Mouse (Mus musculus) embryo, embryonic 10 days (tissue): ENCODE measurements around the gene Hdac10.

Source experiments
- DNase-seq: peaks from one replicate; pipeline ENCODE4 v3.0.0-alpha.2; 2015; ENCODE audit warnings: low spot score

The Hdac10 gene

DNA sequence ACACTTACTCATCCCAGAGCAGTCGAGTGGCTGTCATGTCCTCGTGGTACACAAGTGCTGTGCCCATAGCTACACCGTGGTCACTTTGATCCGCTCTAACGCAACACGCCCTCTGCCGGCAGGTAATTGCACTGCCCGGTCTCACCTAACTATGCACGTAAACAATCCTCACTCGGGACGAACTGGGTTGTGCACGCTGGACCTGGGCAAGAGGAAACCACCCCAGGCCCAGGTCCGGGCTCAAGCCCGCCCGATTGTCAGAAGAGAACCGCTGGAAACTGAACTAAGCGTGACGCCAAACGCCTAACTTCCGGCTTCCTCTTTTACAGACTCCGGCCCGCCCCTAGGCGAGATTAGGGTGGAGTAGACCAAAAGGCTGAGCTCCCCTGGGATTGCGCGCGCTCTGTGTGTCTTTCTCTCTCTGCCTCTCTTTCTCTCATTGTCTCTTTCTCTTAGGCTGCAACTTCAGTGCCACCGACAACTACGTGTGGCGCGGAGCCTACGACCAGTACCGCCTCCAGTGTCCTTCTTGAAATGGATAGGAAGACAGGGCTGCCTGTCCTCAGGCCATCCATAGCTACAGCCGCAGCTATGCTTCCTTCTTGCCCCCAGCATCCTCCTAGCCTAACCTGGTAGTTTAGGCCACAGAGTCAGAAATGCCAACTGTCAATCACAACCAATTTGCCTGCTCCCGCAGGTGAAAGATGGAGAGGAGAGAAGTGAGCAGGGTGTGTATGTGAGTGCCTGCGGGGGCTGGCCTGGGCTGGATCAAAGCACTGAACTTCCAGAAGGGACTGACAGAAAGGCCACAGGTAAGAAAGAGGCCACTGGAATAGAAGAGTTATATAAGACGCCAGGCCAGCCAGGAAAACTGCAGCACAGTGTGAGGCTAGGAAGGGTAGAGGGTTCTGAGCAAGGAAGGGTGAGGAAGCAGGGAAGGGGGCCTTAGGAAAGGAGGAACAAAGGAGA, at the start of gene Hdac10:
Hdac10 (minus strand) TSS at position 319 of the 969 bp plus-strand sequence.
- peak; percentile 94 for DNase-seq

DNA sequence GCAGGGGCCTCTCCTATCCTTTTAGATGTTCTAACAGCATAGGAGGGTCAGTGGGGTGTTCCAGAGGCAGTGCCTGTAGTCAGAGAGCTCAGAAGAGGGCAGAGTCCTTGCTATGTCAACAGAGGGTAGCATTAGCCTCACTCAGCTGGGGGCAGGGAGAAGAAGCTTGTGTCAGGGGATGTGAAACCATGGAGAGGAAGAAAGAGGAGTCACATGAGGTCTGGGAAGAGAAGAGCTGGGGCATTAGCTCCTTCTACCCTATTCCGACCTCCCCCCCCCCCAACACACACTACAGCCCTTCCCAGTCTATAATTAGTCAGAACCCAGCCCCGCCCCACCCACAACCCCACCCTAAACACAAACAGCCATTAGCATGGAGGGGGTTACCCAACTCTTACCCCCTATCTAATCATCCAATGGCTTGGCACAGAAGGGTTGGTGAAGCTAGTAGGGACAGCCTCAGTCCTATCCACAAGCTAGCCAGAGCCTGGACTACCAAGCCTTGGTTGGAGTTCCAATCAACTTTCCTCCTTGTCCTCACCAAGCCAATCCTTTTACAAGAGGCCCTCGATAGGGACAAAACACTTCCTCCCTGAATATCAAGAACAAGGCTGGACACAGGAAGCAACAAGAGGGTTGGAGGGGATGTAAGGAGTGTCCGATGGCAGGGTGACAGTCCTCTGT, 49.2 kb upstream of the Hdac10 start:
- DNase-seq: no peak

DNA sequence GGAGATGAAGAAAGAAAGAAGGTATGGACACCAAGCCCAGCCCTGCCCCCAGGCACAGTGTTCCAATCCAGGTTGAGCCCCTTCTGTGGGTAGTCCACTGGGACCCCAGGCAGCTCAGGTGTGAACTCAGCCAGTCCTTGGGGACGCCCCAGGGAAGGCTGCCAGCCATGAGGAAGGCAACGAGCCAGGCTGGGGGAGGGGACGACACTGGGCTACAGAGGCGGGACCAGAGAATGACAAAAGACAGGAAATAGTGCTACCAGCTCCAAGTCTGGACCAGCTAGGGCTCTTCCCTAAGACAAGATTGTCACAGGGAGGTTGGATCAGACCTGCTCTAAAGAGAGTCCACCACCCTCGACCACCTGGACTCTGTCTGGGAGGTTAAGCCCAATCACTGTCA, 48.6 kb upstream of the Hdac10 start:
- DNase-seq: peak; percentile 54

DNA sequence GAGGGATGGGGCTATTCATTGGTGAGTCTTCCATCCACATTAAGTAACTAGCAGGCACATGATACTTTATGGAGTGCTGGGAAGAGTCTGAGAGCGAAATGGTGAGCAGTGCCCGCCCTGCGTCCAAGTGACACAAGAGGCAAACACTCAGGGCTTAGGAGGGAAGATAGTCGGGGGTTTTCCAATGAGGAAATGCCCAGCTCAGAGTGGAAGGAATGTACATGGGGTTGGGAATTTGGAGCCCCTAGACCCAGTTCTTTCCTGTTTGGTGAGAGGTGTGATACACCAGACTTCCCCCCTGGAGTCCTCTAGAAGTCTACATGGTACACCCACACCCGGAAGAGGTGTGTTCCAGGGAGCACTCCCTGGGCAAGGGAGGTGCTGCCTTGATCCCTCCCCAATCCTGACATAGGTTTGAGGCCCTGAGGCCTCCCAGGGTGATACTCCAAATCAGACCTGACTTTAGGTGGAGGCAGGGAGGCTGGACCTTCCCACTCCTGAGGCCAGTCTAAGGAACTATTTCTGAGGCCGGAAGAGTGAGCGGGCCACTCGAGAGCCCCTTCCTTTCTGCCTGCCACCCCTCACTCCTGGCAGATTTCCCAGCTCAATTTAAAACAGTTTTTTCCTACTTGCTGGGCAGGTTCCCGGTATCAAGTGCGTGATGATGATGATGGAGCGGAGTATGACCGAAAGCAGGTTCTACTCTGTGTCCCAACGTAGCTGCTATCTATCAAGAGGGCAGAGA, 47.1 kb upstream of the Hdac10 start:
- no peak for DNase-seq

DNA sequence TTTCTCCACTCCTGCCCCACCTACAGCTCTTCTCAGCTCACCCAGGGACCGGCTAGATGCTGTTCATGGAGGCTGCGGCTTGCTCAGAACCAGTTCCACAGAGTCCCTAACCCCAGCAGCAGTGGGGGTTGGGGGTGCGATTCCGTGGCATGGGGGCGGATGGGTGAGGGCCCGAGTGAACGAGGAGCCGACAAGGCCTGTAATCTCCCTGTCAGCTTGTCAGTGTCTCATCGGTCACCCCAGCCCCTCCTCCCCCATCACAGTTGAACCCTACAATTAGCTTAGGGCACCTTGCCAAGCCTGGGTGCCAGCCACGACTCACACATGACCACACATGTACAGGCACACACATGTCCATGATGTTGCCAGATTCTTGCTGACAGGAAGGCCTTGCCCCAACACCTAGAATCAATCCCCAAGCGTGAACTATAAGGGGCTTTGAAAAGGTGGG, 46.4 kb upstream of the Hdac10 start:
- no peak for DNase-seq

DNA sequence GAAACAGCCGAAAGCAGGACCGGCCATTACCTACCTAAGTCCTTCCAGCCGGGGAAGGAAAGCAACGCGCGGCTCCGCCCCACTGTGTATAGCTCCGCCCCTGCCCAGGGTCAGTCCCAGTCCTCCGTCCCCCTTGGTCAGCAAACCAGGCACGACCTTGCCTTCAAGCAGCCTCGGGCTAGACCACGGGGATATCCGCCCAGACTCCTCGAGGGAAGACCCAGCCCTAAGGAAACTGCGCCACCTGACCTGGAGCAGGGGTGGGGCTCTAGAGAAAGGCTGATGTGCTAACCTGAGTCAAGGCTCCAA, 45.4 kb upstream of the Hdac10 start:
- DNase-seq: peak; percentile 90

DNA sequence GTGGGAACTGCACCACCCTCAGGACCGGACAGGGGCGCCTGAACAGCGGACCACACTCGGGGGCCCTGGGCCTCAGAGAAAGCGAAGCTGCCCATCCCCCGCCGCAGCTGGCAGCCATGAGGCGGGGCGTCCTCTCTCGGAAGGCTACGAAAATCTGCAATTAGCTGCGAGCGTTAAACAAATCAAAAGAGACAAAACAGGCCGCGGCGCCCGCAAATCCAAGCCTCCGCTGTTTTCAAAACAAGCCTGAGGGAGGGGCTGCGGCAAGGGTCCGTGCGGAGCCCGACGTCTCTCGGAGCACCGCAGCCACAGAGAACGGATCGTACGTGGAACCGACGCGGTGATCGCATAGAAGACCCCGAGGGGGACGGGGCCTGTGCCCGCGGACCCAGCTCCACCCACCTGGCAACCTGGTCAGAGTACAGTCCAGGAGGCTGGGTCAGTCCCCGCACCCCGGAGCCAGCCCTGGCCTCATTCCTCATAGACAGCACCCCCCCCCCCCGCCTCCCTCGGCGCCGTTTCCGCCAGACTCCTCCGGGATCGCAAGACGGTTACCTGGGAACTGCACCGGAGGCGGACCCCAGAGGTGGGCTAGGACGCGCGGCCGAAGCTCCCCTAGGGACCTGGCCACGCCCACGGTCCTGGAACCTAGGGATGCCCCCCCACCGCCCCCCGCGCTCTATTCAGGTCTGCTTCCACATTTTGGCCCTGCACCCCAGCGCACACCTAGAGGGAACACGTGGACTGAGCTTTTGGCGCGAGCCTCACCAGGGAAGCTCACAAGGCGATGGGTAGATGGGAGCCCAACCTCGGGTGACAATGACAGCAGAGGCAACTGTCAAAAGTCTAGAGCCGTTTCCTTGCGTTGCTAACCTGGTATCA, 44.8 kb upstream of the Hdac10 start:
- peak; percentile 69 for DNase-seq

DNA sequence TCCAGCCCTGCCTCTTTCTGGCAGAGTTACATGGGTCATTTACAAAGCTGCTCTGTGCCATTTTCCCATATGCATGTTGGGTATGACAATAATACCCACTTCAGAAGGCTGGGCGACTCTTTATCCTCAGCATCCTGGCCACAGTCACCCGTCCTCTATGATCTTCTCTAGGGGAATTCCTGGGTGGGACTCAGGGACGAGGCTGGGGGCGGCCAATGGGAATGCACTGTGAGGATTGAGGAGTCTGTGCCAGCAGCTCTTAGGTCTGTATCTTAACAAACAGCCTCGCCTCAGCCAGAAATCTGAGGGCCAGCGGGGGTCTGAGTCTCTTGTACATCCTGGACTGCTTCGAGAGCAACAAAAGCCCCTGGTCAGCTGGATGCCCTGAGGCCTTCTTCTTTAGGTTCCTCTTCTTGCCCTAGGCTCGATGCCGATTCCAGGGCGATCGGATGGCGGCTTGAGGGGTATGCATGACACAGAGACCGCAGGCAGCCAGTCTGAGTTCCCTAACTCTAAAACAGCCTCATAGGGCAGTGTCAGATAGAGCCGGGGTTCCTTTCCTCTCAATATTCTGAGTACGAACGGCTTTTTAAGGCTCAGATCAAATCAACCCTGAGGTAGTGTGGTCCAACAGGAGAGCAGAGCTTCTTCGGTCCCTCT, 43.9 kb upstream of the Hdac10 start:
- no peak for DNase-seq

DNA sequence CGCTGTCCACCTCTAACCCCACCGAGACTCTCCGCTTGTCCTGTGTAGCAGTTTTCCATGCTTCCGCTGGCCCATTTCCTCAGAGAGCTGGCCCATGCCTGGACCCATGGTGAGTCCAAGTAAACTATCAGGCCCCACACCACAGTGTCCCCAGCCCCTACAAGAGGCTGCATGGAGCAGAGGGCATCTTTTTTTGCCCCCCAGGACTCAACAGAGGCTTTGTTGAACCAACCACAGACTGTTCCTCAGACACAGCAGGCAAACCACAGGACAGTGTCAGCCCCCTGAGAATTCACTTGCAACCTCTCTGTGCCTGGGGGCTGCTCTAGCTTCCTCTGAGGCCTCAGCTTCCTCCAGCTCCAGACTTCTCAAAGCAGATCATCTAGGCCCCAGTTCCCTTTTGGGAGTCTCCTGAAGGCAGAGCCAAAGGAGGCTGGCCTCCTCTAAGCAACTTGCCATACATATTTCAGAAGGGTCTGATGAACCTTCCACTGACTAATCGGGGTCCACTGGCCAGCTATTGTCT, 43.1 kb upstream of the Hdac10 start:
- DNase-seq: no peak

DNA sequence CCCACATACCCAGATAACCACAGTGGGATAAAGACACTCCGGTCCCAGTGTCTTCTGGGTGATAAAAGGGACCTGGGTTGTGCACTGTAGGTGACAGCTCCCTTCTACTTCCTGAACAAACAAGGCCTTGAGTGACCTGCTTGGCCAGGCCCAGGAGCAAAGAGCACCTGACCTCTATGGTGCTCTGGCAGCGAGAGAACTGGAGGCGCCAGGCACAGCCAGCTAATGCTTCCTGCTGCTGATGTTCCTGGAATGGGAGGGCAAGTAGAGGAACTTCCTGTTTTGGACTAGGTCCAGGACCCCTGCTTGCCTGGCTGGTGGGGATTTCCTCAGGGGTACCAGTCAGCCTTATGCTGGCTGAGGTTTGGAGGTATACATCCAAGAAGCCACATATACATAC, 41.6 kb upstream of the Hdac10 start:
- no peak for DNase-seq

DNA sequence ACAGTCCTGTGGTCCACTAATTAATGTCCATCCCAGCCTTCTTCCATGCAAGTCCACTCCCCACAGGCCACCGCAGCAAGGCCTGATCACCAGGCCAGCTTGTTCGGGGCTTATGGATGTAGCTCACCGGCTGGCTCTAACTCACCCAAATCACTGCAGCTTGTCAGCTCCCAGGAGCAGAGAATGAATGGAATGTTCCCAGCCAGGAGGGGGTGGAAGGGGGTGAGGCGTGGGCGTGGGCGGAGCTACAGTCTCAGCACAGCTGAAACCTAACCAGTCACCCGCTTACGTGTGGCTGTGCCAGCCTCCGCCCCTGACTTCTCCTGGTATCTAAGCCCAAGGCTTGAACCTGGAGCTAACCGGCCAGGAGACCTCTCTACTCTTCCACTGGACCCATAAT, 40.9 kb upstream of the Hdac10 start:
- DNase-seq: peak; percentile 91

DNA sequence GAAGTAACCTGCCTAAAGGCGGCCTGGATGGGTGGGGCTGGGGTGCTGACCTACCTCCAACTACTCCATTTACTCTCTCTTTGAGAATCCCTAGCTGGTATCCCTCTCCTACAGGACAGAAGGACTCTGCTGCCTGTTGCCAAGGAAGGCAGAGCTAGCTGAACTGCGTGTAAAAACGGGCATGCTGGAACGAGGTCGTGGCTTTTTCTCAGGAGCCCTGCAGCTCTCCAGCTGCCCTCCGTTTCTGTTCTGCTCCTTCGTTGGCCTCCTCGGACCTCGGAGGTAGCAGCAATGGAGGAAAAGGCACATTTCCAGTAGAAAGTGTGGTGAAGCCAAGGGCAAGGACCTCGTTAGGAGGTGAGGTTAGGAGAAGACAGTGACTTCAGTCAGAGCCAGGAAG, 40.4 kb upstream of the Hdac10 start:
- DNase-seq: no peak

DNA sequence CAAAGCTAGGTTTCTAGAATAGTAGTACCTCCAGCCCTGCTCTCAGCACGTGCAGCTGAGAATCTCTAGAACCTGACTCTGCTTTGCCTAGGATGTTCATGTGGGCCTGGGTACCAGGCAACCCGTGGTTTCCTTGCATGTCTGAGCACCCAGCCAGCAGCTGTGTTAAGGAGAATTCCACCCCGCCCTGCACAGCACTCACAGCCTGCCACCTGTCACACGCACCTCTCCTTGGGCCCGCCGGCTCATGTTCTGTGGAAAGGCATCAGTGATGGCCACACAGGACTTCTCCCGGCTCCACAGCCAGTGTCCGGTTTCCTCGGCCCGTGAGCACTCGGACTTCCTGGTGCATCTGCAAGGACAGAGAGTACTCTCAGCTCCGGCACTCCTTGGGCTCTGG, 37.0 kb upstream of the Hdac10 start:
- no peak for DNase-seq

DNA sequence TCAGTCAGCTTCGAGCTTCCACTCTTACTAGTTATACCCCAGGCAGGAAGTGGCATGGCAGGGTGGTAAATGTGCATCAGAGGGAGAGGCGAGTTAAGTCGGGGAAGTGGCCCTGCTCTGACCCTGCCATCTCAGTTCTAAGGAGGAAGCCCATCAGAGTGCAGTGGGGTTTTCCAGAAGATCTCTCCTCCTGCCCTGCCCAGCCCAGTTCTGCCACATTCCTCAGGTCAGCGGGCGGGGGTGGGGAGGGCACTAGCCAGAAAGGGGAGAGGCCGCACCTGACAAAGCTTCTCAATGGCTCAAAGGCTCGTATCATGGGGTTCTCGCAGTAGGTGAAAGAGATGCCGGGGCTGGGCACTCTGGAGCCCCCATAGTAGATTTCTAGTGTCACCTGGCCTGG, 32.9 kb upstream of the Hdac10 start:
- no peak for DNase-seq

DNA sequence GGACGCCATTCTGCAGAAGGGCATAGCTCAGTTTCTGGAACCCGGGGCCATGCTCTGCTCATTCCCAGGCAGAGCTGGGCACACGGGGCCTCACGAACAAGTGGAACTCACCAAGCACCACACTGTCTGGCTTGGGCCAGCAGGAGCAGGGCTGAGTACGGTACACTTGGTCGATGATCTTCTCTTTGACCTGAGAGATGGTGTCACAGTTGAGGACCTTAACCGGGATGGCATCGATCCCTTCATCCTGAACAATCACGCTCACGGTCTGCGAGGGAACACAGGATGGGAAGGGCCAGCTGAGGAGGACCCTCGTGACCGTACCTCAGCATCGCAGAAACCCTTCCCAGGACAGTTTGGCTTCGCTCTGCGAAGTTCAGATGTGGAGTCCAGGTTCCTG, 30.0 kb upstream of the Hdac10 start:
- DNase-seq: no peak

DNA sequence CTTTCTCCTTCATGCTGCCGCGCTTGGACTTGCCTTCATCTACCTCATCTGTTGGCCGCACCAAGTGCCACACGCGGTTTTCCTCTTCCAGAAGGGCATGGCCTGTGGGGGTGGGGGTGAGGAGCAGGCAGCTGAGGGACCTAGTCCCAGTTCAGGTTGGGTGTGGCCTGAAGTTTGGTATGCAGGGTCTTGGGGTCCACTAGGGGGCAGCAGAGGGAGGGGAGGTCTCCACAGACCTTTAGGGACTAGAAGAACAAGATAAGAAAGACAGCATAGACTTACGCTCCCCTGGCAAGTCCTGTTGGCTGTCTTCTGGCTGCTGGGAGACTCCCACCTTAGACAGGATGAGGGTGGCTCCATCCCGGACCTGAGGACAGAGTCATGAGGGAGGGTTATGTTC, 29.5 kb upstream of the Hdac10 start:
- DNase-seq: peak; percentile 66

DNA sequence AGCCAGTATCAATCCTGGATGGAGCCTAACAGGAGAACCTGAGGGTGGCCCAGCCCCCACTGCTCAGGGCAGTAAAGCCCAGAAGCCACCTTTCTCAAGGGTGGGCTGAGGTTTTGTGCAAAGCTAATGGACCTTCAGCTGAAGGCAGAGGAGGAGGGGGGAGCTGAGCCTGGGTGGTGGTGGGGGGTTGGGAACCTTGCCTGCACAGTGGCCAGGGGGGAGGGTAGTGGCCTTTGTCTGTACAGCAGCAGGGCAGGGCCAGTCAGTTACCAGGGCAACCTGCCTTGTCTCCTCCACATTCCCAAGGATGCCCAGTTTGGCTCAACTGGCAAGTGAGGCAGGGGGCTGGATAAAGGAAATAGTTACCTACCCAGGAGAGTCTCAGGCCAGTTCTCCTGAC, 23.8 kb upstream of the Hdac10 start:
- peak; percentile 78 for DNase-seq

DNA sequence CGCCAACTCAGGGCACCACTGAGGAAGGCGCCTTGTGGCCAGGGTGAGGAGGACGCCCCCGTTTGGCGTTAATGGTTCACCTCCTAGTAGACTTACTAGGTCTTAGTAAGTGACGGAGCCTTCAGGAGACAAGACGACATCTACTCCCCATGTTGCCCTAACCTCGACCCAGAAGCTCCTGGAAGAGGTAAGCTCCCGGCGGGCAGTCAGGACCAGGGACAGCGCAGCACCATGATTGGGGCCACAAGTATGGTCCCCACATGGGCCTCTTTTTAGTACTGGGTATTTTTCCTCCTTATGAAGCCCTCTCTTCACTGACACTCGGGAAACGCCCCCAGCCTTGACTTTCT, 21.5 kb upstream of the Hdac10 start:
- peak; percentile 77 for DNase-seq

DNA sequence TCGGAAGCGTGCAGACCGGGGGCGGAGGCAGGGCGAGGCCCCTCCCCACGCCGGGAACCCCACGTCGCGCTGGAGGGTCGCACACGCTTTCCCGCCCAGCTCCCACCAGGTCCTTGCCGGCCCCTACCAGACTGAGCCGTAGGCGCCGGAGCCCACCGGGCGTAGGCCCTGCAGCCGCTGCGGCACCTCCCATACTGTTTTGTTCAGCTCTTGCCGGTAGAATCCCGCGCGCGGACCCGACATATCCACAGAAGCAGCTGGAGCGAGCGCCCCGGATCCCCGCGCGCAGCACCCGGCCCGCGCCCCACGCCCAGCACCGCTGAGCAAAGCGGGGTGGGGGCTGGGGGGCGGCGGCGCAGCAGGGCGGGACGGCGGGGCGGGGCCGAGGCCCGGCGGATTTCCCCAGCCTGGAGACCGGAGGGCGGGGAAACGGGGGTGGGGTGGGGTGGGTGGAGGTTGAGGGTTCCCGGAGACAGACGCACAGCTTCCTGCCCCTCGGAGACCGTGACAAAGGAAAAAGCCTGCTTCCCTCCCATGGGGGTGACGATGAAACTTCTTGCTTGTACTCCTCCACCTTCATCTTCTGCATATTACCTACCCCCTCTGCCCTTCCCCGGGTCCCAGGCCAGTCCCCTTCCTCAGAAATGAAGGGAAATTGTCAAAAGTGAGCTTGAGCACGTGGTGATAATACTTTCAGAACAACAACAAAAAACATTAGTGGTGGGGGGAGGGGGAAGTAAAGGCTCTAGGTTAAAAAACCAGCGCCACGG, 21.0 kb upstream of the Hdac10 start, which contains the start of gene Mapk11:
Mapk11 (minus strand) TSS at position 358 of the 770 bp plus-strand sequence.
- peak; percentile 58 for DNase-seq
